Mouse (Mus musculus): Measurements from ENCODE around the gene Shld2.
"Not testable (repeated sequence)": the region's sequence is repeated elsewhere in the genome, so short reads cannot be mapped to it uniquely, and the experiment has no call there.

The Shld2 gene

GRCm38 (mm10) chr14:34323576-34324085 is 13.3 kb upstream of the Shld2 start:
- no peak for DNase-seq (ENCODE audit: low read depth in 1 of 2, low spot score in 2 of 2)

- DNase-seq (ENCODE audit: low read depth in 1 of 2, low spot score in 2 of 2), result no peak
Measured at GRCm38 (mm10) chr14:34318113-34318512, 7.8 kb upstream of the Shld2 start.

- DNase-seq (ENCODE audit: low read depth in 1 of 2, low spot score in 2 of 2), result no peak
Measured at GRCm38 (mm10) chr14:34317431-34317830, 7.1 kb upstream of the Shld2 start.

- DNase-seq (ENCODE audit: low read depth in 1 of 2, low spot score in 2 of 2), result no peak
Measured at GRCm38 (mm10) chr14:34316346-34316745, 6.1 kb upstream of the Shld2 start.

- no peak for DNase-seq (ENCODE audit: low read depth in 1 of 2, low spot score in 2 of 2)
Measured at GRCm38 (mm10) chr14:34314796-34315195, 4.5 kb upstream of the Shld2 start.

- not testable (repeated sequence) for DNase-seq (ENCODE audit: low read depth in 1 of 2, low spot score in 2 of 2)
Measured at GRCm38 (mm10) chr14:34314383-34314782, 4.1 kb upstream of the Shld2 start.

- DNase-seq (ENCODE audit: low read depth in 1 of 2, low spot score in 2 of 2), result no peak
Measured at GRCm38 (mm10) chr14:34313612-34314011, 3.3 kb upstream of the Shld2 start.

- no peak for DNase-seq (ENCODE audit: low read depth in 1 of 2, low spot score in 2 of 2)
Measured at GRCm38 (mm10) chr14:34312339-34313048, 2.2 kb upstream of the Shld2 start.

- DNase-seq (ENCODE audit: low read depth in 1 of 2, low spot score in 2 of 2), result no peak
Measured at GRCm38 (mm10) chr14:34311691-34312090, 1.4 kb upstream of the Shld2 start.

GRCm38 (mm10) chr14:34311021-34311631 is 833 bp upstream of the Shld2 start:
- DNase-seq (ENCODE audit: low read depth in 1 of 2, low spot score in 2 of 2), result peak; percentile 14 to 34

- DNase-seq (ENCODE audit: low read depth in 1 of 2, low spot score in 2 of 2), result no peak
Measured at GRCm38 (mm10) chr14:34309907-34310233, 423 bp downstream of the Shld2 start.

GRCm38 (mm10) chr14:34309266-34309665 is 1.0 kb downstream of the Shld2 start:
- DNase-seq (ENCODE audit: low read depth in 1 of 2, low spot score in 2 of 2), result no peak

- DNase-seq (ENCODE audit: low read depth in 1 of 2, low spot score in 2 of 2), result no peak
Measured at GRCm38 (mm10) chr14:34303265-34303680, 7.0 kb downstream of the Shld2 start.

GRCm38 (mm10) chr14:34302681-34303242 is 7.5 kb downstream of the Shld2 start:
- no peak for DNase-seq (ENCODE audit: low read depth in 1 of 2, low spot score in 2 of 2)

- DNase-seq (ENCODE audit: low read depth in 1 of 2, low spot score in 2 of 2), result no peak
Measured at GRCm38 (mm10) chr14:34298871-34299700, 11.2 kb downstream of the Shld2 start.

GRCm38 (mm10) chr14:34297634-34298033 is 12.7 kb downstream of the Shld2 start:
- no peak for DNase-seq (ENCODE audit: low read depth in 1 of 2, low spot score in 2 of 2)

GRCm38 (mm10) chr14:34297038-34297437 is 13.3 kb downstream of the Shld2 start:
- no peak for DNase-seq (ENCODE audit: low read depth in 1 of 2, low spot score in 2 of 2)

GRCm38 (mm10) chr14:34296350-34296749 is 13.9 kb downstream of the Shld2 start:
- peak; percentile 39 to 52 for DNase-seq (ENCODE audit: low read depth in 1 of 2, low spot score in 2 of 2)

GRCm38 (mm10) chr14:34293641-34294040 is 16.7 kb downstream of the Shld2 start:
- DNase-seq (ENCODE audit: low read depth in 1 of 2, low spot score in 2 of 2), result no peak

- DNase-seq (ENCODE audit: low read depth in 1 of 2, low spot score in 2 of 2), result no peak
Measured at GRCm38 (mm10) chr14:34290229-34290628, 20.1 kb downstream of the Shld2 start.

GRCm38 (mm10) chr14:34289259-34290015 is 20.9 kb downstream of the Shld2 start:
- DNase-seq (ENCODE audit: low read depth in 1 of 2, low spot score in 2 of 2), result no peak

All from monocyte, adult 2 months (primary cell).